11 mouse cellular contexts compared by ENCODE assay signal in the genomic region with DNA sequence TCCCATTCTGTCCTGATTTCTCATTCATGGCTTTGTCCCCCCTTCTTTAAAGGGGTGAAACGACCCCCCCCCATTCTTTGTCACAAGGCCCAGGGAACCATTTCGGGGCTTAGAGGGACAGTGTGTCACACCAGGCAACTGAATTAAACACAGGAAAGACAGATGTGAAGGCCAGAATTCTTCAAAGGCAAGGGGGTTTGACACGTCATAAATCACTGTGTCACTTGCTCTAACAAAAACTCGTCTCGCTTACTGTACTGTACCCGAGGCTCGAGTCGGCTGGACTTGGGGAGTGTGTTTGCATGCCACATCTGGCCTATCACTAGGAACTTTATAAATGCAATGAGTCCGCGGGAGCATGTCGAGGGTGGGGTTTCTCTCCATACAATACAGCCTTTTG.
DNase-seq lines count a peak whose midpoint lies in the region; ATAC-seq and TF ChIP-seq lines count a peak whose summit lies in the region.
"Had no signal": no experiment of that assay in that cellular context is flagged by ENCODE, and none has a peak within 500 bp of the region (broad histone marks: within the 10 kb centered on the region; RNA-seq: fewer than 3 reads in every experiment).

No protein-coding gene starts in this region.

- TF ChIP-seq CTCF in gastrocnemius, adult 2 months (IDR thresholded peaks at IDR 0.05): no peak

- DNase-seq in hindbrain, embryonic 11.5 days (ENCODE audit: low spot score): peak; percentile 48
- DNase-seq in hindbrain, embryonic 14.5 days (ENCODE audit: low spot score): no peak
- DNase-seq in lung, postnatal 10 days: peak; percentile 45
- DNase-seq in lung, postnatal 25 days (ENCODE audit: low spot score): no peak
- peak; percentile 54 for DNase-seq in neural tube, embryonic 10.5 days (ENCODE audit: extremely low spot score, low spot score)
- no peak for DNase-seq in adrenal gland, postnatal 10 days
- no peak for DNase-seq in gastrocnemius, adult 2 months
- DNase-seq: cerebellum, postnatal 25 days; kidney, adult 18-20 months; left cerebral cortex, postnatal 4 days had no signal

- ATAC-seq in hindbrain, embryonic 11.5 days (ENCODE audit: low FRiP score): peak; percentile 58
- ATAC-seq in hindbrain, embryonic 14.5 days (ENCODE audit: low FRiP score): no peak
- ATAC-seq in hindbrain, embryonic 12.5 days (ENCODE audit: low FRiP score): peak; percentile 35; the same call in 1 of the 2 replicates

- intact Hi-C loops in gastrocnemius, adult 2 months (cut with DNase I): no loop called here

- no peak overlapping the region for H3K4me2 ChIP-seq in hindbrain, embryonic 11.5 days (replicated peaks; ENCODE audit: low read depth, low read length)
- no peak overlapping the region for H3K4me2 ChIP-seq in hindbrain, embryonic 14.5 days (replicated peaks)
- peak overlapping the region; percentile 26 for H3K4me2 ChIP-seq in hindbrain, embryonic 12.5 days (replicated peaks)

- no peak overlapping the region for H3K9ac ChIP-seq in hindbrain, embryonic 11.5 days (ENCODE audit: low read depth, low read length)
- no peak overlapping the region for H3K9ac ChIP-seq in hindbrain, embryonic 14.5 days
- H3K9ac ChIP-seq in hindbrain, embryonic 12.5 days: no peak overlapping the region

- 14% methylated on average over 11 of the region's 11 CpGs for WGBS in hindbrain, embryonic 11.5 days
- 11% methylated on average over 11 of the region's 11 CpGs for WGBS in hindbrain, embryonic 14.5 days
- WGBS in hindbrain, embryonic 12.5 days: 10% methylated on average over 11 of the region's 11 CpGs

- H3K27ac ChIP-seq in hindbrain, embryonic 11.5 days (ENCODE audit: low read depth, low read length): no peak overlapping the region
- H3K27ac ChIP-seq in hindbrain, embryonic 14.5 days: no peak overlapping the region
- no peak overlapping the region for H3K27ac ChIP-seq in hindbrain, embryonic 12.5 days
- no peak overlapping the region for H3K27ac ChIP-seq in gastrocnemius, adult 2 months

- no peak overlapping the region for H3K4me3 ChIP-seq in hindbrain, embryonic 11.5 days (ENCODE audit: low read depth, low read length)
- H3K4me3 ChIP-seq in hindbrain, embryonic 14.5 days (replicated peaks; ENCODE audit: low read length): no peak overlapping the region
- H3K4me3 ChIP-seq in hindbrain, embryonic 12.5 days: no peak overlapping the region
- H3K4me3 ChIP-seq in gastrocnemius, adult 2 months: no peak overlapping the region

- H3K27me3 ChIP-seq in hindbrain, embryonic 11.5 days (ENCODE audit: control insufficient read depth, insufficient read depth, low read length): no peaks in the 10 kb centered on the region
- H3K27me3 ChIP-seq in hindbrain, embryonic 14.5 days (ENCODE audit: control insufficient read depth, insufficient read depth, low read length): no peaks in the 10 kb centered on the region
- no peaks in the 10 kb centered on the region for H3K27me3 ChIP-seq in hindbrain, embryonic 12.5 days

- H3K9me3 ChIP-seq in hindbrain, embryonic 11.5 days (ENCODE audit: control insufficient read depth, low read length): no peaks in the 10 kb centered on the region
- H3K9me3 ChIP-seq in hindbrain, embryonic 14.5 days (ENCODE audit: control insufficient read depth, low read length): peaks cover 5% of the 10 kb centered on the region; the same call in 1 of the 2 replicates
- H3K9me3 ChIP-seq in hindbrain, embryonic 12.5 days (replicated peaks): no peaks in the 10 kb centered on the region

- H3K36me3 ChIP-seq in hindbrain, embryonic 11.5 days (ENCODE audit: control insufficient read depth, insufficient read depth, low read length): no peaks in the 10 kb centered on the region
- no peaks in the 10 kb centered on the region for H3K36me3 ChIP-seq in hindbrain, embryonic 14.5 days (replicated peaks; ENCODE audit: control insufficient read depth, insufficient read depth)
- no peaks in the 10 kb centered on the region for H3K36me3 ChIP-seq in hindbrain, embryonic 12.5 days

- H3K4me1 ChIP-seq in hindbrain, embryonic 11.5 days (replicated peaks; ENCODE audit: control insufficient read depth, insufficient read depth, low read length): peaks cover 11% of the 10 kb centered on the region
- peaks cover 27% of the 10 kb centered on the region for H3K4me1 ChIP-seq in hindbrain, embryonic 14.5 days (replicated peaks; ENCODE audit: control insufficient read depth, insufficient read depth, low read length)
- peaks cover 30% of the 10 kb centered on the region for H3K4me1 ChIP-seq in hindbrain, embryonic 12.5 days

Comparison
In these comparisons a context has a peak if more than half of its experiments do, and no peak if none do; other contexts are left out.
1. DNase-seq: peak in hindbrain, embryonic 11.5 days (single experiment), lung, postnatal 10 days (single experiment) and neural tube, embryonic 10.5 days (single experiment); none in hindbrain, embryonic 14.5 days (single experiment), lung, postnatal 25 days (single experiment), adrenal gland, postnatal 10 days (single experiment) and gastrocnemius, adult 2 months (single experiment).